Mouse (Mus musculus): ENCODE results near the gene Ptov1. TPM values are rescaled to one million over a fixed set of nuclear protein-coding genes. Genes with fewer than 3 reads are reported as not detected.

Ptov1 gene
- polyA plus RNA-seq (2012; rRNA removed) (47.3 and 54.1 TPM in 2 replicates), polyA plus RNA-seq (2014; fragmentation: Nextera tagmentation; extraction: Ambion mirVana) (35.0 and 42.1 TPM in 2 replicates)

DNA sequence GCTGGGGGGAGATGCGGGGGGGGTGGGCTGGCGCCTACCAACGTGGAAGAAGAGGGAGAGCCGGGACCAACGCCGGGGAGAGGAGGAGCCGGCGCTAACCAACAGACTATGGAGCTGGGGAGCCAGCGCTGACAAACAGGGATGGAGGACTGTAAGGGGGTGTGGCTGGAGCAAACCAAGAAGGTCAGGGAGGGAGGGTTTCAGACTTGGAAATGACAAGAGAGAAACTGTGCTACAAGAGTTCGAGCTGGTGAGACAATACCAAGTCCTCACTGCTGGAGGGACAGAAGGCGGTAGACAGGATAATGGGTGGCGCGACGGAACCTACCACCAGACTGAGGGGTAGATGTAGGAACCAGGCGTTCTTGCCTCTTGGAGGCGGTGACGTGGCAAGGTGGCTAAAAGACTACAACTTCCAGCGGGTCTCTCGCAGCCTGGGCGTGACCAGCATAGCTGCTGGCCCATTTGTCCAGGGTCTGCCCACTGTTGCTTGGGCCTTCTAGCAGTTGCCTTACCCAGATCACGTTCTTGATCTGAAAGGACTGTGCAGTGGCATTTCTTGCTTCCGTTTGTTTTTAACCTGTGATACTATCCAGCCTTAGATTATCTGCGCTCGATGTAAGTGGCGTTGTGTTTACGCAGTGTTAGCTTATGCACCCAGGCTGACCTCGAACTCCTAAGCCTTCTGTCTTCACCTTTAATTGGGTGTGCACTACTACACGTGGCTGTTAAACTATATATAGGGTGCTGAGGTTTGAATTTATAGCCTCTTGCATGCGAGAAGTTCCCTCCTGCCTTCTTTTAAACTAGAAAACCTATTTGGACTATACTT, at the start of gene Ptov1:
Ptov1 (minus strand) TSS at position 92 of the 832 bp plus-strand sequence.
- DNase-seq (ENCODE audit: low read depth in 3 of 3, low spot score in 3 of 3) (peak; percentile 77 to 83 (median 78)), ATAC-seq (ENCODE audit: insufficient read depth) (peak; percentile 86)
- no peaks in the 10 kb centered on the region for H3K27me3 ChIP-seq (ENCODE audit: control insufficient read depth, insufficient read depth, low read length)
- H3K4me3 ChIP-seq (ENCODE audit: insufficient read depth in 1 of 2, low read depth in 2 of 2, low read length in 2 of 2), result peak within 1 kb of the TSS; percentile 52 to 69
- H3K4me2 ChIP-seq (ENCODE audit: low read depth), result peak within 1 kb of the TSS; percentile 86
- TF ChIP-seq EP300 (IDR thresholded peaks at IDR 0.05; ENCODE audit: low read depth), result peak; percentile 42
- no peak for TF ChIP-seq CTCF (IDR thresholded peaks at IDR 0.05; ENCODE audit: low read depth)
- no peaks in the 10 kb centered on the region; the same call in 1 of the 2 replicates for H3K36me3 ChIP-seq (replicated peaks; ENCODE audit: control insufficient read depth, insufficient read depth, low read depth)
- WGBS (ENCODE audit: insufficient replicate concordance), result 9% methylated on average over 29 of the region's 29 CpGs
- peak within 1 kb of the TSS; percentile 74 for H3K9ac ChIP-seq (replicated peaks)
- peak within 1 kb of the TSS; percentile 75 for H3K27ac ChIP-seq
- H3K4me1 ChIP-seq (replicated peaks; ENCODE audit: control insufficient read depth in 2 of 2, insufficient read depth in 2 of 2, low read length in 1 of 2), result peaks cover 6 to 20% of the 10 kb centered on the region in 2 experiments
- H3K9me3 ChIP-seq (ENCODE audit: control insufficient read depth, low read length), result no peaks in the 10 kb centered on the region

- ATAC-seq (ENCODE audit: insufficient read depth) (no peak), DNase-seq (ENCODE audit: low read depth in 3 of 3, low spot score in 3 of 3) (no peak)
- no peak overlapping the region for H3K4me3 ChIP-seq (ENCODE audit: insufficient read depth in 1 of 2, low read depth in 2 of 2, low read length in 2 of 2)
- no peak overlapping the region for H3K27ac ChIP-seq
- no peak overlapping the region for H3K4me2 ChIP-seq (ENCODE audit: low read depth)
- H3K4me1 ChIP-seq (replicated peaks; ENCODE audit: control insufficient read depth in 2 of 2, insufficient read depth in 2 of 2, low read length in 1 of 2), result peaks cover 6 to 14% of the 10 kb centered on the region in 2 experiments; a peak in 3 of 4 replicates
- 89% methylated on average over 5 of the region's 5 CpGs for WGBS (ENCODE audit: insufficient replicate concordance)
- peaks cover 53% of the 10 kb centered on the region for H3K36me3 ChIP-seq (replicated peaks; ENCODE audit: control insufficient read depth, insufficient read depth, low read depth)
- H3K9me3 ChIP-seq (ENCODE audit: control insufficient read depth, low read length), result no peaks in the 10 kb centered on the region
- no peaks in the 10 kb centered on the region for H3K27me3 ChIP-seq (ENCODE audit: control insufficient read depth, insufficient read depth, low read length)
- TF ChIP-seq EP300 (IDR thresholded peaks at IDR 0.05; ENCODE audit: low read depth) (no peak), CTCF (IDR thresholded peaks at IDR 0.05; ENCODE audit: low read depth) (no peak)
- H3K9ac ChIP-seq (replicated peaks), result no peak overlapping the region
Measured at GRCm38 (mm10) chr7:44919127-44919526, 49.5 kb upstream of the Ptov1 start.

- H3K27ac ChIP-seq, result no peak overlapping the region
- H3K27me3 ChIP-seq (ENCODE audit: control insufficient read depth, insufficient read depth, low read length), result no peaks in the 10 kb centered on the region
- no peak overlapping the region for H3K9ac ChIP-seq (replicated peaks)
- DNase-seq (ENCODE audit: low read depth in 3 of 3, low spot score in 3 of 3) (no peak), ATAC-seq (ENCODE audit: insufficient read depth) (peak; percentile 53; the same call in 1 of the 2 replicates)
- peak overlapping the region; percentile 2 for H3K4me2 ChIP-seq (ENCODE audit: low read depth)
- peaks cover 53% of the 10 kb centered on the region for H3K36me3 ChIP-seq (replicated peaks; ENCODE audit: control insufficient read depth, insufficient read depth, low read depth)
- H3K9me3 ChIP-seq (ENCODE audit: control insufficient read depth, low read length), result no peaks in the 10 kb centered on the region
- H3K4me3 ChIP-seq (ENCODE audit: insufficient read depth in 1 of 2, low read depth in 2 of 2, low read length in 2 of 2), result no peak overlapping the region
- peaks cover 6 to 14% of the 10 kb centered on the region in 2 experiments; a peak in 3 of 4 replicates for H3K4me1 ChIP-seq (replicated peaks; ENCODE audit: control insufficient read depth in 2 of 2, insufficient read depth in 2 of 2, low read length in 1 of 2)
- 32% methylated on average over 3 of the region's 3 CpGs for WGBS (ENCODE audit: insufficient replicate concordance)
- TF ChIP-seq EP300 (IDR thresholded peaks at IDR 0.05; ENCODE audit: low read depth), result no peak
- TF ChIP-seq CTCF (IDR thresholded peaks at IDR 0.05; ENCODE audit: low read depth), result no peak
Measured at GRCm38 (mm10) chr7:44918219-44918618, 48.6 kb upstream of the Ptov1 start.

DNA sequence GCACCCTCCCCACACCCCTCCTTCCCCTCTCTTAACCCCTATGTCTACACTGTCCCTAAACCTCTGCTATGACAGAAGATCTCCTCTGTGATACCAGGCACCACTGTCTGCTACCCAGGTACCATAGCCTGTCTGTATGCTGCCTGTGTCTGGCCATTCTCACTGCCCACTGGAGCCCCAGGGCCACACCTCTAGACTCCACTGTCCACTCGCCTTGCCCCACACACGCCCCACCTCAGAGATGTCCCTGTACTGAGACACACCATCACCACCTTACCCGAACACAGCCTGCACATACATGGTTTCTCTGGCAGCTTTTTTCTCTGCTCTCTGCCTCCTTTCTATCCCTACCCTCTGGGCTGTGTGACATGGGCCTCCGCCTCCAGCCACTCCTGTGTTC, 47.3 kb upstream of the Ptov1 start:
- DNase-seq (ENCODE audit: low read depth in 3 of 3, low spot score in 3 of 3) (no peak), ATAC-seq (ENCODE audit: insufficient read depth) (no peak)
- Histone ChIP-seq H3K27ac (no peak overlapping the region), H3K9ac (replicated peaks) (no peak overlapping the region), H3K4me2 (ENCODE audit: low read depth) (no peak overlapping the region), H3K27me3 (ENCODE audit: control insufficient read depth, insufficient read depth, low read length) (no peaks in the 10 kb centered on the region), H3K4me1 (replicated peaks; ENCODE audit: control insufficient read depth in 2 of 2, insufficient read depth in 2 of 2, low read length in 1 of 2) (peaks cover 4 to 6% of the 10 kb centered on the region in 2 experiments; a peak in 2 of 4 replicates), H3K36me3 (replicated peaks; ENCODE audit: control insufficient read depth, insufficient read depth, low read depth) (peaks cover 51% of the 10 kb centered on the region), H3K9me3 (ENCODE audit: control insufficient read depth, low read length) (no peaks in the 10 kb centered on the region), H3K4me3 (ENCODE audit: insufficient read depth in 1 of 2, low read depth in 2 of 2, low read length in 2 of 2) (no peak overlapping the region)
- TF ChIP-seq EP300 (IDR thresholded peaks at IDR 0.05; ENCODE audit: low read depth) (no peak), CTCF (IDR thresholded peaks at IDR 0.05; ENCODE audit: low read depth) (no peak)
- whole genome bisulfite sequencing (ENCODE audit: insufficient replicate concordance), result 85% methylated on average over 4 of the region's 4 CpGs

DNA sequence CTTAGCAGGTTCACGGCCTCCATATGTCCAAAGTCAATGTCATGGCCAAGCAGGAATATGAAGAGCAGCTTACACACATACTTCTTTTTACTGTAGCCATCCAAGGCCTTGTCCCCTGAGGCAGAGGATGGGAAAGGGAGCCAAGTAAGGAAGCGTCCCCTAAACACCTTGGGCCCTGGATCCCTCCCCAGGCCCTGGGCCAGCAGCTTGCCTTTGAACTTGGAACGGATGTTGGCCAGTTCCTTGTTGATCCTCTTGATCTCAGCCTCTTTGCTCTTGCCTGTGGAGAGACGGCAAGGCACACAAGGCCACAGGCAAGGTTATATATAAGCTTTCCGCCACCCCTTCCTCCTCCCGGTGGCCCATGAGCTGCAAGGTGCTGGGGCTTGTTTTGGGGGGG, 46.6 kb upstream of the Ptov1 start:
- peaks cover 51% of the 10 kb centered on the region for H3K36me3 ChIP-seq (replicated peaks; ENCODE audit: control insufficient read depth, insufficient read depth, low read depth)
- no peak for ATAC-seq (ENCODE audit: insufficient read depth)
- no peak for TF ChIP-seq CTCF (IDR thresholded peaks at IDR 0.05; ENCODE audit: low read depth)
- no peak for TF ChIP-seq EP300 (IDR thresholded peaks at IDR 0.05; ENCODE audit: low read depth)

More for the DNA sequence above, 46.6 kb upstream of the Ptov1 start:
- Histone ChIP-seq H3K4me3 (ENCODE audit: insufficient read depth in 1 of 2, low read depth in 2 of 2, low read length in 2 of 2) (no peak overlapping the region), H3K4me2 (ENCODE audit: low read depth) (no peak overlapping the region), H3K9ac (replicated peaks) (no peak overlapping the region), H3K4me1 (replicated peaks; ENCODE audit: control insufficient read depth in 2 of 2, insufficient read depth in 2 of 2, low read length in 1 of 2) (peaks cover 4 to 6% of the 10 kb centered on the region in 2 experiments; a peak in 2 of 4 replicates), H3K27me3 (ENCODE audit: control insufficient read depth, insufficient read depth, low read length) (no peaks in the 10 kb centered on the region), H3K9me3 (ENCODE audit: control insufficient read depth, low read length) (no peaks in the 10 kb centered on the region), H3K27ac (no peak overlapping the region)
- no peak for DNase-seq (ENCODE audit: low read depth in 3 of 3, low spot score in 3 of 3)
- 78% methylated on average over 6 of the region's 6 CpGs for WGBS (ENCODE audit: insufficient replicate concordance)
